Mouse (Mus musculus) ovary, adult 10 weeks (tissue): Measurements from ENCODE around the gene Scn4a. TPM values are rescaled to one million over a fixed set of nuclear protein-coding genes. Genes with fewer than 3 reads are reported as not detected.

Source experiments
- polyA plus RNA-seq: library from polyadenylated mRNA; stranded (reverse); fragments of 350-450 nt; fragmentation: Illumina TruSeq; extraction: RNeasy Lipid Tissue Mini Kit (QIAGEN cat#74804); gene quantifications from one replicate; pipeline ENCODE4 v1.2.3, GENCODE M21; 2014

Scn4a gene
- polyA plus RNA-seq, result not detected

GRCm38 (mm10) chr11:106353188-106353587 is at the start of gene Scn4a:
Scn4a (minus strand) TSS chr11:106353288.

GRCm38 (mm10) chr11:106387791-106388216 is 34.7 kb upstream of the Scn4a start, which contains the start of gene Icam2:
Icam2 (minus strand) TSS chr11:106388075.

GRCm38 (mm10) chr11:106365366-106365765 is 12.3 kb upstream of the Scn4a start, which contains the start of gene Prr29:
Prr29 (plus strand) TSS chr11:106365472.

DNA sequence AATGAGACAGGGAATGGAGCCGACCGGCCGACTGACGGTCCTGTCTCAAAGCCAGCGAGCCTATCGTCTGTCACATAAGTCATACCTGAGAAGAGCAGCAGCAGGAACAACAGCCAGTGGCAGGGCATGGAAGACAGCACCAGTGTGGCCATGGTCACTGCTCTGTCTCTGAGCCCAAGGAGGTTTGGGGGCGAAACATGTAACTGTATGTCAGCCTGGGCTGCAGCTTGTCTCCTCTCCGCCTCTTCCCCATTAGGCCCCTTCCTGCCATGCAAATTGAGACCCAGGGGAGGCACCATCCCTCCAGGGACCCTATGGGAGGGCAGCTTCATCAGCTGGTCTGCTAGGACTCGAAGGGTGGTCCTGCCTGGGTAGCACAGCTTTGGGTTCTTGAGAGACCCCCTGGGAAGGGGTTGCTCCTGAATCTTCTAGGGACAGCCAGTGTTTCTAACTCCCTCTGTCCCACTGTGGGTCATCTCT is 38.7 kb downstream of the Scn4a start, which contains the start of gene Cd79b:
TSS of gene Cd79b (minus strand) at position 430 of the 480 bp plus-strand sequence.

GRCm38 (mm10) chr11:106301765-106302164 is 51.3 kb downstream of the Scn4a start, which contains the start of gene Gh:
Gh (minus strand) TSS chr11:106301865.

GRCm38 (mm10) chr11:106276454-106276853 is 76.6 kb downstream of the Scn4a start, which contains the start of gene Tcam1:
Tcam1 (plus strand) TSS chr11:106276672.

DNA sequence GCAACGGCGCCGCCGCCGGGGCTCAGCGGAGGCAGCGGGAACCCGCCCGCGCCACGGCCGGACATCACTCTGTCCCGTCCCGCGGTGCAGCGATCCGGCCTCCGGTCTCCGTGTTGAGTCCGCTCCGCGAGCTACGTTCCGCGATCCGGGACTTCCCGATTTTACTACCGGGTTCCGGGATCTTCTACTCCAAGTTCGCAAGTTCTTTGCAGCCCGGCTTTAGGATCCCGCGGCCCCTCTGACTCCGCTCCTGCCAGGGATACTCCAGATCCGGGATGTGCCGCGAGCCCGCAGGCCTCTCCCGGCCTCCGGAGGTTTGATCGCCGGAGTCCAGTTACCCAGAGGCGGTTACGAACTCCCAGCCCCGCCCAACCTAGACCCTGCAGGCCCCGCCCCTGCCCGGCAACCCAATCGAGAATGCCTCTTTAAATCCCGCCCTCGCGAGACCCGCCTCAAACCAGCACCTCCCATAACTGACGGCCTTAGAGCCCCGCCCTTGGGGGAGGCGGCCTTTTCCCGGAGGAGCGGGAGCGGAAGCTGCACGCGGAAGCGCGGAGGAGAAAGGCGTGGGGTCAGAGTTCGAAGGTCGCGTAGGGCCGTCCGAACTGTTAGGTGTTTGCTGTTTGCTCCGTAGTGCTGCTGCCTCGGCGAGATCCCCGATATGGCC is 80.3 kb downstream of the Scn4a start, which contains the start of gene Smarcd2:
TSS of gene Smarcd2 (minus strand) at position 329 of the 667 bp plus-strand sequence.

Other genes with a start within 250 kb of the Scn4a start
- not detected for gene Gm10840, start 192.4 kb downstream of the Scn4a start, polyA plus RNA-seq
- gene Limd2, start 192.4 kb downstream of the Scn4a start, polyA plus RNA-seq, result 2.9 TPM
- gene Strada, start 151.1 kb downstream of the Scn4a start, polyA plus RNA-seq, result 13.3 TPM
- 161 TPM for gene Ccdc47, start 136.9 kb downstream of the Scn4a start, polyA plus RNA-seq
- gene Ddx42, start 136.4 kb downstream of the Scn4a start, polyA plus RNA-seq, result 70.3 TPM
- 23.5 TPM for gene Ftsj3, start 97.2 kb downstream of the Scn4a start, polyA plus RNA-seq
- gene Psmc5, start 97.1 kb downstream of the Scn4a start, polyA plus RNA-seq, result 23.1 TPM
- 12.7 TPM for gene Smarcd2, start 80.3 kb downstream of the Scn4a start, polyA plus RNA-seq
- not detected for gene Tcam1, start 76.6 kb downstream of the Scn4a start, polyA plus RNA-seq
- not detected for gene Gh, start 51.4 kb downstream of the Scn4a start, polyA plus RNA-seq
- gene Cd79b, start 38.5 kb downstream of the Scn4a start, polyA plus RNA-seq, result not detected
- not detected for gene Prr29, start 12.2 kb upstream of the Scn4a start, polyA plus RNA-seq
- 0.94 TPM for gene Icam2, start 34.8 kb upstream of the Scn4a start, polyA plus RNA-seq
- gene Ern1, start 134.6 kb upstream of the Scn4a start, polyA plus RNA-seq, result 48.7 TPM